Mouse (Mus musculus): ENCODE results near the gene Itpr3. TPM values are rescaled to one million over a fixed set of nuclear protein-coding genes. Genes with fewer than 3 reads are reported as not detected.

The Itpr3 gene
- 7.4 and 8.3 TPM in 2 replicates for polyA plus RNA-seq (2015; fragmentation: Nextera tagmentation; extraction: Ambion mirVana)

GRCm38 (mm10) chr17:27056812-27057516 is at the start of gene Itpr3:
Gene Itpr3, plus strand, starts transcription at chr17:27057304.
- peak within 1 kb of the TSS; percentile 70 for H3K4me3 ChIP-seq (replicated peaks)
- H3K27me3 ChIP-seq, result peaks cover 15% of the 10 kb centered on the region; the same call in 1 of the 2 replicates
- peak within 1 kb of the TSS; percentile 97 for H3K27ac ChIP-seq
- ATAC-seq (replicated peaks; ENCODE audit: low FRiP score), result peak; percentile 75
- H3K9ac ChIP-seq, result peak within 1 kb of the TSS; percentile 70
- WGBS, result under 1% methylated on average over 58 of the region's 66 CpGs
- H3K4me1 ChIP-seq, result peaks cover 54% of the 10 kb centered on the region
- no peaks in the 10 kb centered on the region for H3K36me3 ChIP-seq
- H3K4me2 ChIP-seq, result peak within 1 kb of the TSS; percentile 97
- no peaks in the 10 kb centered on the region for H3K9me3 ChIP-seq (replicated peaks)

- H3K36me3 ChIP-seq, result no peaks in the 10 kb centered on the region
- H3K9ac ChIP-seq, result no peak overlapping the region
- 0 out of 2 replicates have a peak, but pooled peaks cover 4% of the 10 kb centered on the region for H3K27me3 ChIP-seq
- 80% methylated on average over 2 of the region's 2 CpGs for WGBS
- no peak overlapping the region for H3K4me2 ChIP-seq
- ATAC-seq (replicated peaks; ENCODE audit: low FRiP score), result no peak
- no peaks in the 10 kb centered on the region for H3K9me3 ChIP-seq (replicated peaks)
- H3K4me3 ChIP-seq (replicated peaks), result no peak overlapping the region
- H3K4me1 ChIP-seq, result peaks cover 25% of the 10 kb centered on the region
- H3K27ac ChIP-seq, result no peak overlapping the region
These were observed 48.8 kb upstream of the Itpr3 start for GRCm38 (mm10) chr17:27008277-27008676.

GRCm38 (mm10) chr17:27011167-27011566 is 45.9 kb upstream of the Itpr3 start:
- no peaks in the 10 kb centered on the region for H3K27me3 ChIP-seq
- no peak overlapping the region for H3K4me2 ChIP-seq
- H3K4me1 ChIP-seq, result peaks cover 14% of the 10 kb centered on the region
- H3K36me3 ChIP-seq, result no peaks in the 10 kb centered on the region
- no peak overlapping the region for H3K4me3 ChIP-seq (replicated peaks)
- H3K27ac ChIP-seq, result no peak overlapping the region
- WGBS, result 90% methylated on average over 10 of the region's 10 CpGs
- ATAC-seq (replicated peaks; ENCODE audit: low FRiP score), result no peak
- H3K9ac ChIP-seq, result no peak overlapping the region
- no peaks in the 10 kb centered on the region for H3K9me3 ChIP-seq (replicated peaks)

GRCm38 (mm10) chr17:27011998-27012672 is 45.0 kb upstream of the Itpr3 start:
- Histone ChIP-seq H3K9ac (no peak overlapping the region), H3K4me1 (peaks cover 14% of the 10 kb centered on the region), H3K27ac (peak overlapping the region; percentile 49; the same call in 1 of the 2 replicates), H3K4me2 (peak overlapping the region; percentile 29), H3K9me3 (replicated peaks) (no peaks in the 10 kb centered on the region), H3K27me3 (no peaks in the 10 kb centered on the region), H3K36me3 (no peaks in the 10 kb centered on the region), H3K4me3 (replicated peaks) (no peak overlapping the region)
- ATAC-seq (replicated peaks; ENCODE audit: low FRiP score), result no peak
- 46% methylated on average over 14 of the region's 14 CpGs for WGBS

- Histone ChIP-seq H3K27ac (peak overlapping the region; percentile 49; the same call in 1 of the 2 replicates), H3K27me3 (no peaks in the 10 kb centered on the region), H3K9ac (no peak overlapping the region), H3K4me3 (replicated peaks) (no peak overlapping the region), H3K9me3 (replicated peaks) (no peaks in the 10 kb centered on the region), H3K4me2 (peak overlapping the region; percentile 29; the same call in 1 of the 2 replicates), H3K36me3 (no peaks in the 10 kb centered on the region), H3K4me1 (peaks cover 18% of the 10 kb centered on the region)
- ATAC-seq (replicated peaks; ENCODE audit: low FRiP score), result no peak
- 23% methylated on average over 6 of the region's 6 CpGs for WGBS
These were observed 44.2 kb upstream of the Itpr3 start for GRCm38 (mm10) chr17:27012909-27013308.

GRCm38 (mm10) chr17:27017564-27018499 is 39.3 kb upstream of the Itpr3 start:
- Histone ChIP-seq H3K9ac (peak overlapping the region; percentile 49), H3K9me3 (replicated peaks) (no peaks in the 10 kb centered on the region), H3K4me2 (peak overlapping the region; percentile 70), H3K4me1 (peaks cover 16% of the 10 kb centered on the region), H3K27ac (peak overlapping the region; percentile 79), H3K36me3 (peaks cover 35% of the 10 kb centered on the region), H3K27me3 (no peaks in the 10 kb centered on the region), H3K4me3 (replicated peaks) (peak overlapping the region; percentile 52)
- peak; percentile 74 for ATAC-seq (replicated peaks; ENCODE audit: low FRiP score)
- 9% methylated on average over 34 of the region's 34 CpGs for WGBS

GRCm38 (mm10) chr17:27018555-27019196 is 38.4 kb upstream of the Itpr3 start:
- peak overlapping the region; percentile 70 for H3K4me2 ChIP-seq
- peak overlapping the region; percentile 79 for H3K27ac ChIP-seq
- no peaks in the 10 kb centered on the region for H3K9me3 ChIP-seq (replicated peaks)
- WGBS, result 33% methylated on average over 12 of the region's 12 CpGs
- ATAC-seq (replicated peaks; ENCODE audit: low FRiP score), result no peak
- H3K36me3 ChIP-seq, result peaks cover 42% of the 10 kb centered on the region
- no peaks in the 10 kb centered on the region for H3K27me3 ChIP-seq
- H3K4me1 ChIP-seq, result peaks cover 13% of the 10 kb centered on the region
- H3K9ac ChIP-seq, result peak overlapping the region; percentile 49
- H3K4me3 ChIP-seq (replicated peaks), result peak overlapping the region; percentile 52

GRCm38 (mm10) chr17:27021076-27021475 is 36.0 kb upstream of the Itpr3 start:
- Histone ChIP-seq H3K4me2 (no peak overlapping the region), H3K36me3 (peaks cover 65% of the 10 kb centered on the region), H3K27ac (no peak overlapping the region), H3K4me1 (peaks cover 13% of the 10 kb centered on the region), H3K9ac (no peak overlapping the region), H3K4me3 (replicated peaks) (no peak overlapping the region), H3K9me3 (replicated peaks) (no peaks in the 10 kb centered on the region), H3K27me3 (no peaks in the 10 kb centered on the region)
- no peak for ATAC-seq (replicated peaks; ENCODE audit: low FRiP score)
- WGBS, result 91% methylated on average over 14 of the region's 14 CpGs

GRCm38 (mm10) chr17:27021736-27022135 is 35.4 kb upstream of the Itpr3 start:
- no peak overlapping the region for H3K4me2 ChIP-seq
- no peak overlapping the region for H3K9ac ChIP-seq
- no peaks in the 10 kb centered on the region for H3K27me3 ChIP-seq
- H3K27ac ChIP-seq, result no peak overlapping the region
- 92% methylated on average over 9 of the region's 9 CpGs for WGBS
- ATAC-seq (replicated peaks; ENCODE audit: low FRiP score), result no peak
- no peaks in the 10 kb centered on the region for H3K9me3 ChIP-seq (replicated peaks)
- H3K36me3 ChIP-seq, result peaks cover 70% of the 10 kb centered on the region
- peaks cover 13% of the 10 kb centered on the region for H3K4me1 ChIP-seq
- no peak overlapping the region for H3K4me3 ChIP-seq (replicated peaks)

- H3K9me3 ChIP-seq (replicated peaks), result no peaks in the 10 kb centered on the region
- no peaks in the 10 kb centered on the region for H3K27me3 ChIP-seq
- H3K4me3 ChIP-seq (replicated peaks), result no peak overlapping the region
- H3K27ac ChIP-seq, result no peak overlapping the region
- no peak for ATAC-seq (replicated peaks; ENCODE audit: low FRiP score)
- no peak overlapping the region for H3K4me2 ChIP-seq
- H3K4me1 ChIP-seq, result peaks cover 14% of the 10 kb centered on the region
- peaks cover 70% of the 10 kb centered on the region for H3K36me3 ChIP-seq
- 88% methylated on average over 4 of the region's 4 CpGs for WGBS
- no peak overlapping the region for H3K9ac ChIP-seq
These were observed 33.8 kb upstream of the Itpr3 start for GRCm38 (mm10) chr17:27023342-27023741.

- no peak overlapping the region for H3K4me3 ChIP-seq (replicated peaks)
- no peak overlapping the region for H3K9ac ChIP-seq
- H3K27me3 ChIP-seq, result no peaks in the 10 kb centered on the region
- H3K4me2 ChIP-seq, result no peak overlapping the region
- H3K4me1 ChIP-seq, result peaks cover 15% of the 10 kb centered on the region
- no peak for ATAC-seq (replicated peaks; ENCODE audit: low FRiP score)
- no peaks in the 10 kb centered on the region for H3K9me3 ChIP-seq (replicated peaks)
- 94% methylated on average over 15 of the region's 17 CpGs for WGBS
- H3K36me3 ChIP-seq, result peaks cover 59% of the 10 kb centered on the region
- no peak overlapping the region for H3K27ac ChIP-seq
These were observed 31.7 kb upstream of the Itpr3 start for GRCm38 (mm10) chr17:27025326-27025902.
